Mouse (Mus musculus) forebrain, embryonic 10.5 days (tissue): ENCODE results near the gene Plscr2. TPM values are rescaled to one million over a fixed set of nuclear protein-coding genes. Genes with fewer than 3 reads are reported as not detected.
"Not testable (repeated sequence)": the region's sequence is repeated elsewhere in the genome, so short reads cannot be mapped to it uniquely, and the experiment has no call there.

ENCODE experiments used
- DNase-seq: peaks from one replicate; pipeline ENCODE4 v3.0.0-alpha.2; 2017; ENCODE audit warnings: low spot score; ENCODE audit errors: extremely low spot score
- H3K27ac ChIP-seq: fragments of 300-500 bp; sonication (generic); 2 replicates; pipeline ENCODE4 v1.5.1; 2016; ENCODE audit warnings: mild to moderate bottlenecking
- H3K27me3 ChIP-seq: fragments of 300-500 bp; sonication (generic); 2 replicates; pipeline ENCODE4 v1.6.1; 2016; ENCODE audit warnings: mild to moderate bottlenecking; ENCODE audit not compliant: poor library complexity, severe bottlenecking
- H3K36me3 ChIP-seq: fragments of 300-500 bp; sonication (generic); replicated peaks from 2 replicates; pipeline ENCODE4 v1.6.1; 2016; ENCODE audit warnings: mild to moderate bottlenecking, moderate library complexity
- H3K4me1 ChIP-seq: fragments of 300-500 bp; sonication (generic); 2 replicates; pipeline ENCODE4 v1.6.1; 2016
- H3K4me3 ChIP-seq: fragments of 300-500 bp; sonication (generic); 2 replicates; pipeline ENCODE4 v1.5.1; 2016; ENCODE audit warnings: mild to moderate bottlenecking, moderate library complexity
- H3K9me3 ChIP-seq: fragments of 300-500 bp; sonication (generic); 2 replicates; pipeline ENCODE4 v1.6.1; 2016; ENCODE audit warnings: mild to moderate bottlenecking, moderate library complexity
- WGBS: fragments of 180-500 bp; shearing (Covaris S2); methylation state at CpG from one replicate; pipeline ENCODE4 v1.1.7; 2016; 5-methylcytosine and 5-hydroxymethylcytosine counted together
- polyA plus RNA-seq: library from polyadenylated mRNA; unstranded; fragments of >200 nt; fragmentation: Nextera tagmentation; extraction: Ambion mirVana; gene quantifications from 2 replicates; pipeline ENCODE4 v1.2.1, GENCODE M21; 2016

Gene Plscr2
- polyA plus RNA-seq, 1 experiment from 2014 or later: 0.30 TPM

GRCm38 (mm10) chr9:92289675-92290074 lies 14.3 kb downstream of the Plscr2 start:
- H3K4me1 ChIP-seq: no peaks in the 10 kb centered on the region
- no peaks in the 10 kb centered on the region for H3K27me3 ChIP-seq
- no peak overlapping the region for H3K4me3 ChIP-seq
- H3K36me3 ChIP-seq: no peaks in the 10 kb centered on the region
- no peak for DNase-seq
- no peak overlapping the region for H3K27ac ChIP-seq
- WGBS: 83% methylated on average over 3 of the region's 3 CpGs
- H3K9me3 ChIP-seq: no peaks in the 10 kb centered on the region

GRCm38 (mm10) chr9:92292169-92292568 lies 16.8 kb downstream of the Plscr2 start:
- no peaks in the 10 kb centered on the region for H3K27me3 ChIP-seq
- no peak for DNase-seq
- H3K9me3 ChIP-seq: no peaks in the 10 kb centered on the region
- WGBS: 70% methylated on average over 2 of the region's 2 CpGs
- H3K27ac ChIP-seq: no peak overlapping the region
- H3K36me3 ChIP-seq: no peaks in the 10 kb centered on the region
- no peaks in the 10 kb centered on the region for H3K4me1 ChIP-seq
- no peak overlapping the region for H3K4me3 ChIP-seq

GRCm38 (mm10) chr9:92292922-92293321 lies 17.5 kb downstream of the Plscr2 start:
- no peaks in the 10 kb centered on the region for H3K36me3 ChIP-seq
- H3K27me3 ChIP-seq: no peaks in the 10 kb centered on the region
- 76% methylated on average over 3 of the region's 3 CpGs for WGBS

GRCm38 (mm10) chr9:92293560-92294548 lies 18.5 kb downstream of the Plscr2 start:
- Histone ChIP-seq H3K4me3 (no peak overlapping the region), H3K27ac (no peak overlapping the region), H3K4me1 (no peaks in the 10 kb centered on the region), H3K36me3 (no peaks in the 10 kb centered on the region), H3K9me3 (no peaks in the 10 kb centered on the region), H3K27me3 (no peaks in the 10 kb centered on the region)
- DNase-seq: no peak
- WGBS: 92% methylated on average over 2 of the region's 2 CpGs

More at GRCm38 (mm10) chr9:92292922-92293321, 17.5 kb downstream of the Plscr2 start:
- no peak for DNase-seq
- Histone ChIP-seq H3K4me3 (no peak overlapping the region), H3K9me3 (no peaks in the 10 kb centered on the region), H3K27ac (no peak overlapping the region), H3K4me1 (no peaks in the 10 kb centered on the region)

GRCm38 (mm10) chr9:92298288-92298687 lies 22.9 kb downstream of the Plscr2 start:
- WGBS: 74% methylated on average over 1 of the region's 1 CpGs
- no peak overlapping the region for H3K4me3 ChIP-seq
- no peaks in the 10 kb centered on the region for H3K36me3 ChIP-seq
- no peak for DNase-seq
- no peak overlapping the region for H3K27ac ChIP-seq
- no peaks in the 10 kb centered on the region for H3K9me3 ChIP-seq
- no peaks in the 10 kb centered on the region for H3K4me1 ChIP-seq
- H3K27me3 ChIP-seq: no peaks in the 10 kb centered on the region

- Histone ChIP-seq H3K36me3 (no peaks in the 10 kb centered on the region), H3K27me3 (no peaks in the 10 kb centered on the region), H3K27ac (no peak overlapping the region), H3K4me3 (no peak overlapping the region), H3K9me3 (no peaks in the 10 kb centered on the region), H3K4me1 (peaks cover 4% of the 10 kb centered on the region)
- DNase-seq: no peak
- WGBS: 75% methylated on average over 3 of the region's 3 CpGs
These were observed 25.8 kb downstream of the Plscr2 start for GRCm38 (mm10) chr9:92301213-92301612.

GRCm38 (mm10) chr9:92305075-92305474 lies 29.7 kb downstream of the Plscr2 start:
- WGBS: 81% methylated on average over 8 of the region's 8 CpGs
- no peak for DNase-seq
- no peaks in the 10 kb centered on the region for H3K9me3 ChIP-seq
- no peaks in the 10 kb centered on the region for H3K27me3 ChIP-seq
- no peak overlapping the region for H3K27ac ChIP-seq
- peaks cover 4% of the 10 kb centered on the region for H3K4me1 ChIP-seq
- no peaks in the 10 kb centered on the region for H3K36me3 ChIP-seq
- no peak overlapping the region for H3K4me3 ChIP-seq

- no peaks in the 10 kb centered on the region for H3K27me3 ChIP-seq
- peaks cover 4% of the 10 kb centered on the region for H3K4me1 ChIP-seq
- no peaks in the 10 kb centered on the region for H3K36me3 ChIP-seq
- H3K27ac ChIP-seq: no peak overlapping the region
- 73% methylated on average over 8 of the region's 8 CpGs for WGBS
- H3K4me3 ChIP-seq: no peak overlapping the region
- DNase-seq: no peak
- H3K9me3 ChIP-seq: no peaks in the 10 kb centered on the region
These were observed 30.3 kb downstream of the Plscr2 start for GRCm38 (mm10) chr9:92305620-92306220.

- Histone ChIP-seq H3K9me3 (no peaks in the 10 kb centered on the region), H3K4me1 (peaks cover 4% of the 10 kb centered on the region), H3K4me3 (no peak within 1 kb of the TSS), H3K36me3 (no peaks in the 10 kb centered on the region), H3K27me3 (no peaks in the 10 kb centered on the region), H3K27ac (no peak within 1 kb of the TSS)
- no peak for DNase-seq
- 92% methylated on average over 1 of the region's 1 CpGs for WGBS
These were observed 33.7 kb downstream of the Plscr2 start, which contains the start of gene 1700057G04Rik for GRCm38 (mm10) chr9:92309077-92309476. 1700057G04Rik (plus strand) TSS chr9:92309377.

GRCm38 (mm10) chr9:92316791-92317190 lies 41.4 kb downstream of the Plscr2 start:
- WGBS: 93% methylated on average over 3 of the region's 3 CpGs
- no peak for DNase-seq
- no peaks in the 10 kb centered on the region for H3K9me3 ChIP-seq
- H3K4me3 ChIP-seq: no peak overlapping the region
- H3K36me3 ChIP-seq: no peaks in the 10 kb centered on the region
- H3K27ac ChIP-seq: no peak overlapping the region
- no peaks in the 10 kb centered on the region for H3K27me3 ChIP-seq
- no peaks in the 10 kb centered on the region for H3K4me1 ChIP-seq

- not testable (repeated sequence) for H3K27ac ChIP-seq, DNase-seq, H3K36me3 ChIP-seq, H3K4me1 ChIP-seq, H3K4me3 ChIP-seq, H3K9me3 ChIP-seq, H3K27me3 ChIP-seq
- WGBS: 75% methylated on average over 9 of the region's 9 CpGs
These were observed 50.5 kb downstream of the Plscr2 start for GRCm38 (mm10) chr9:92325936-92326335.

- H3K36me3 ChIP-seq: no peaks in the 10 kb centered on the region
- 83% methylated on average over 4 of the region's 4 CpGs for WGBS
These were observed 51.4 kb downstream of the Plscr2 start for GRCm38 (mm10) chr9:92326813-92327212.

GRCm38 (mm10) chr9:92331383-92331782 lies 56.0 kb downstream of the Plscr2 start:
- no peaks in the 10 kb centered on the region for H3K4me1 ChIP-seq
- H3K27me3 ChIP-seq: no peaks in the 10 kb centered on the region
- no peaks in the 10 kb centered on the region for H3K36me3 ChIP-seq
- H3K27ac ChIP-seq: no peak overlapping the region
- no peak overlapping the region for H3K4me3 ChIP-seq
- H3K9me3 ChIP-seq: no peaks in the 10 kb centered on the region
- DNase-seq: no peak
- WGBS: 95% methylated on average over 4 of the region's 4 CpGs

More at GRCm38 (mm10) chr9:92326813-92327212, 51.4 kb downstream of the Plscr2 start:
- H3K4me3 ChIP-seq: no peak overlapping the region
- no peaks in the 10 kb centered on the region for H3K4me1 ChIP-seq
- H3K27me3 ChIP-seq: no peaks in the 10 kb centered on the region
- no peak overlapping the region for H3K27ac ChIP-seq
- DNase-seq: no peak
- H3K9me3 ChIP-seq: no peaks in the 10 kb centered on the region
